Mouse (Mus musculus) forebrain, embryonic 16.5 days (tissue): ENCODE results near the gene Schip1. TPM values are rescaled to one million over a fixed set of nuclear protein-coding genes. Genes with fewer than 3 reads are reported as not detected.
A peak's percentile ranks its signal among the peaks of the same experiment; 100 is the strongest.

Experiments
- ATAC-seq: fragments of 200-750 bp; cut with Nextera tagmentation; 2 replicates; pipeline ENCODE4 v1.8.0; 2017; ENCODE audit warnings: mild to moderate bottlenecking, moderate library complexity
- H3K27ac ChIP-seq: fragments of 300-500 bp; sonication (generic); 2 replicates; pipeline ENCODE4 v1.5.1; 2014; ENCODE audit warnings: low read length, control low read depth
- H3K27me3 ChIP-seq: fragments of 300-500 bp; sonication (generic); replicated peaks from 2 replicates; pipeline ENCODE4 v1.6.1; 2014; ENCODE audit warnings: low read length; ENCODE audit not compliant: control insufficient read depth, insufficient read depth
- H3K36me3 ChIP-seq: fragments of 300-500 bp; sonication (generic); 2 replicates; pipeline ENCODE4 v1.6.1; 2014; ENCODE audit not compliant: control insufficient read depth, insufficient read depth
- H3K4me1 ChIP-seq: fragments of 300-500 bp; sonication (generic); replicated peaks from 2 replicates; pipeline ENCODE4 v1.6.1; 2014; ENCODE audit warnings: low read length; ENCODE audit not compliant: control insufficient read depth, insufficient read depth
- H3K4me2 ChIP-seq: fragments of 300-500 bp; sonication (generic); 2 replicates; pipeline ENCODE4 v1.6.1; 2014; ENCODE audit warnings: mild to moderate bottlenecking, low read length, control low read depth
- H3K4me3 ChIP-seq: fragments of 300-500 bp; sonication (generic); replicated peaks from 2 replicates; pipeline ENCODE4 v1.5.1; 2014; ENCODE audit warnings: mild to moderate bottlenecking, low read length, control low read depth
- H3K9ac ChIP-seq: fragments of 300-500 bp; sonication (generic); replicated peaks from 2 replicates; pipeline ENCODE4 v1.6.1; 2014; ENCODE audit warnings: low read depth, low read length, control low read depth
- H3K9me3 ChIP-seq: fragments of 300-500 bp; sonication (generic); 2 replicates; pipeline ENCODE4 v1.6.1; 2016; ENCODE audit warnings: low read length; ENCODE audit not compliant: control insufficient read depth
- WGBS: fragments of 180-500 bp; shearing (Covaris S2); extraction: QIAGEN DNeasy Blood & Tissue Kit; methylation state at CpG from one replicate; pipeline ENCODE4 v1.1.7; 2014; 5-methylcytosine and 5-hydroxymethylcytosine counted together
- polyA plus RNA-seq: library from polyadenylated mRNA; unstranded; fragments of >200 nt; fragmentation: Nextera tagmentation; extraction: Ambion mirVana; gene quantifications from 2 replicates; pipeline ENCODE4 v1.2.1, GENCODE M21; 2015

Gene Schip1
- polyA plus RNA-seq, 1 experiment from 2014 or later = 173 TPM

DNA sequence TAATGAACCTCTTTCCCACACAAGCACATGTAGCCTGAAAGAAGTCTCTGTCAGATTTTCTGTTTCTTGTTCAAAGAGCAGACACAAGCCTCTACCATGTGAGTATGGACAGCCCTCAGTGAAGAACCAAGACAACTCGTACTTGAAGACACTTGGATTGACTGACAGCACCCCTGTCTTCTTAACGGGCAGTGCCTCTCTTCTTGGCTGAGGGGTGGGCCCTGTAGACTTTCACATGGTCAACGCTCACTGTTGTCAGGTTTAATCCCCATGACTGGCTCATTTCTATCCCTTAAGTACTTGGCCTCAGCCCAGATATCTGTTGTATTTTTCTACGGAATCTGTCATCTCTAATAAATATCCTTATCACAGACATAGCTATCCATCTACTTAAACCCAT, 565.7 kb downstream of the Schip1 start:
- no peak for ATAC-seq
- no peak overlapping the region for H3K27ac ChIP-seq
- 74% methylated on average over 4 of the region's 4 CpGs for WGBS
- H3K4me2 ChIP-seq = no peak overlapping the region
- H3K4me3 ChIP-seq = no peak overlapping the region
- H3K9me3 ChIP-seq = no peaks in the 10 kb centered on the region
- no peaks in the 10 kb centered on the region for H3K4me1 ChIP-seq
- no peak overlapping the region for H3K9ac ChIP-seq
- H3K27me3 ChIP-seq = no peaks in the 10 kb centered on the region
- peaks cover 12% of the 10 kb centered on the region; the same call in 1 of the 2 replicates for H3K36me3 ChIP-seq

- 92% methylated on average over 3 of the region's 3 CpGs for WGBS
- Histone ChIP-seq H3K4me2 (no peak overlapping the region), H3K36me3 (peaks cover 12% of the 10 kb centered on the region; the same call in 1 of the 2 replicates), H3K9ac (no peak overlapping the region), H3K9me3 (no peaks in the 10 kb centered on the region), H3K4me3 (no peak overlapping the region), H3K27me3 (no peaks in the 10 kb centered on the region), H3K4me1 (no peaks in the 10 kb centered on the region), H3K27ac (no peak overlapping the region)
- no peak for ATAC-seq
These were observed 566.2 kb downstream of the Schip1 start for GRCm38 (mm10) chr3:68630821-68631220.

DNA sequence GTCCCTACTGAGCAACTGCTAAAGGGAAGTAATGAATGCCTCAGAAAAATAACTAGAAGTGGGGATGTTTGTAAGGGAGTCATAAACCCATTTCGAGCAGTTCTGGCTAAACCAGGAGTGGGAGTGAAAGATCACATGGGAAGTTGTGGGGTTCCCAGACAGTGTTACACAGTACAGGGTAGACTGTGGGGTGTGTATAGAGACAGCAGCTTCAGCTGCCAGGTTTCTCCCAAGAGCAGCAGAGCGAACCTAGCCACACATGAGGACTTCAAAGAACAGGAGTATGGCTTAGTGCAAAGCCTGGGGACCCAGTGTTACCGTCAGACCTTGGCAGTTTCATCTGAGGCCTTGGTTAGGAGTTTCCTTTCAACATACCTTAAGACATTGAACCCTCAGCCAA, 568.1 kb downstream of the Schip1 start:
- no peaks in the 10 kb centered on the region for H3K4me1 ChIP-seq
- no peak for ATAC-seq
- H3K4me2 ChIP-seq = no peak overlapping the region
- H3K9ac ChIP-seq = no peak overlapping the region
- H3K4me3 ChIP-seq = no peak overlapping the region
- no peaks in the 10 kb centered on the region for H3K27me3 ChIP-seq
- no peaks in the 10 kb centered on the region for H3K9me3 ChIP-seq
- 0 out of 2 replicates have a peak, but pooled peaks cover 2% of the 10 kb centered on the region for H3K36me3 ChIP-seq
- WGBS = 87% methylated on average over 3 of the region's 3 CpGs
- H3K27ac ChIP-seq = no peak overlapping the region

- H3K4me3 ChIP-seq = no peak overlapping the region
- H3K4me2 ChIP-seq = no peak overlapping the region
- no peaks in the 10 kb centered on the region for H3K36me3 ChIP-seq
- H3K9me3 ChIP-seq = no peaks in the 10 kb centered on the region
- ATAC-seq = no peak
- H3K27me3 ChIP-seq = no peaks in the 10 kb centered on the region
- no peaks in the 10 kb centered on the region for H3K4me1 ChIP-seq
- no peak overlapping the region for H3K9ac ChIP-seq
- 91% methylated on average over 4 of the region's 4 CpGs for WGBS
- H3K27ac ChIP-seq = no peak overlapping the region
These were observed 569.0 kb downstream of the Schip1 start for GRCm38 (mm10) chr3:68633577-68633976.

- WGBS = 7% methylated on average over 7 of the region's 7 CpGs
- H3K36me3 ChIP-seq = no peaks in the 10 kb centered on the region
- H3K27ac ChIP-seq = no peak overlapping the region
- no peaks in the 10 kb centered on the region for H3K27me3 ChIP-seq
- ATAC-seq = peak; percentile 50; the same call in 1 of the 2 replicates
- H3K9ac ChIP-seq = no peak overlapping the region
- no peak overlapping the region for H3K4me2 ChIP-seq
- H3K4me1 ChIP-seq = no peaks in the 10 kb centered on the region
- no peak overlapping the region for H3K4me3 ChIP-seq
- no peaks in the 10 kb centered on the region for H3K9me3 ChIP-seq
These were observed 573.4 kb downstream of the Schip1 start for GRCm38 (mm10) chr3:68637960-68638359.

DNA sequence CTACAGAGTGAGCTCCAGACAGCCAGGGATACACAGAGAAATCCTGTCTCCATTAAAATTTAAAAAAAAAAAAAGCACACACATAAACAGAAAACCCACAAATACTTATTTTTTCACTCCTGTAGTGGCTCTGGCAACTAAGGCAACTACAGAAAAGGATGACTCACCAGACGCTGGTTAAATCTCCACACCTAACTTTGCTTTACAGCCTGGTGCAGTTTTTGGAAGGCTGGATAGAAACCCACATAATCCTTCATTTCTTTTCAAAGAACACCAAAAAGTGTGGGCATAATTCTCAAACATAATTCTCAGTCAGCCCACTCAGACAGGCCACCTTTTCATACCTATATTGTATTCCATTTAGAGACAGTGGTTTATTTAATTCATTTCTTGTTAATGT, 574.1 kb downstream of the Schip1 start:
- no peaks in the 10 kb centered on the region for H3K9me3 ChIP-seq
- WGBS = 72% methylated on average over 1 of the region's 1 CpGs
- H3K36me3 ChIP-seq = no peaks in the 10 kb centered on the region
- H3K27me3 ChIP-seq = no peaks in the 10 kb centered on the region
- H3K4me3 ChIP-seq = no peak overlapping the region
- H3K9ac ChIP-seq = no peak overlapping the region
- no peak overlapping the region for H3K4me2 ChIP-seq
- no peak overlapping the region for H3K27ac ChIP-seq
- ATAC-seq = no peak
- no peaks in the 10 kb centered on the region for H3K4me1 ChIP-seq

GRCm38 (mm10) chr3:68642935-68643334, 578.3 kb downstream of the Schip1 start:
- no peak for ATAC-seq
- H3K36me3 ChIP-seq = no peaks in the 10 kb centered on the region
- no peaks in the 10 kb centered on the region for H3K4me1 ChIP-seq
- no peaks in the 10 kb centered on the region for H3K9me3 ChIP-seq
- no peak overlapping the region for H3K27ac ChIP-seq
- no peak overlapping the region for H3K9ac ChIP-seq
- no peak overlapping the region for H3K4me2 ChIP-seq
- no peaks in the 10 kb centered on the region for H3K27me3 ChIP-seq
- WGBS = 87% methylated on average over 7 of the region's 7 CpGs
- H3K4me3 ChIP-seq = no peak overlapping the region

DNA sequence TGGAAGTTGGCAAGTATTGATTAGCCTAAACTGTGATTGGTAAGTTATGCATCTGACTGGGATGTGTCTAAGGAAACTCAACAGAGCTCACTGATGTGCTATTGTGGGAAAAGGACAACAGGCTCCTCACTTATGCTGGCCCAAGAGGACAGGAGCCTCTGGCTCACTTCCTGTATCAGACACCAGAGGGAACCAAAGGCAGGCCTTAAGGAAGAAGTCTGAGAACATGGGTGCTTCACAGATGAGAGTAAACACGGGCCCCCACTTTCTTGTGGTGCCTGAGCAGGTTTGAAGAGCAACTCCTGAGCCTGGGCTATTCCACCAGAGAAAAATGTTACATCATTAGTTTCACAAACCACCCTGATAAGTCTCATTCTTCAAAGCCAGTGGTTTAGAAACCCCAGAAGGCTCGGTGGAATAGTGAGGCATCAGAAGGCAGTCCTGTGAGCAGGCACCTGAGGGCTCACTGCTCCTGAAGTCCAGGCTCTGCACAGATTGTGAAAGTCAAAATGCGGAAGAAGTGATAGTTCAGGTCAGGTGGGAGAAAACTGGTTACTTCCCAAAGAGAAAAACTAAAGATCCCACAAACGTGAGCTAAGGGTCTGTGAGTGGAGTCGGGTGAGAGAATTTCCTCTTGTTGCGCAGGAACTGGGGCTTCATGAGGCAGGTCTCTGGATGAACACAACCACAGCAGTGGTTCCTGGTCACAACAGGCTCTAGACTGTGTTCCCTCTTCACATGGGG, 582.0 kb downstream of the Schip1 start:
- H3K36me3 ChIP-seq = no peaks in the 10 kb centered on the region

GRCm38 (mm10) chr3:68647282-68647681, 582.7 kb downstream of the Schip1 start:
- H3K4me3 ChIP-seq = no peak overlapping the region
- no peaks in the 10 kb centered on the region for H3K27me3 ChIP-seq
- H3K4me2 ChIP-seq = no peak overlapping the region
- no peak overlapping the region for H3K27ac ChIP-seq
- H3K36me3 ChIP-seq = no peaks in the 10 kb centered on the region
- H3K9ac ChIP-seq = no peak overlapping the region
- no peaks in the 10 kb centered on the region for H3K9me3 ChIP-seq
- 95% methylated on average over 3 of the region's 3 CpGs for WGBS
- no peak for ATAC-seq
- H3K4me1 ChIP-seq = no peaks in the 10 kb centered on the region

More for the DNA sequence above, 582.0 kb downstream of the Schip1 start:
- H3K27me3 ChIP-seq = no peaks in the 10 kb centered on the region
- H3K4me1 ChIP-seq = no peaks in the 10 kb centered on the region
- H3K9me3 ChIP-seq = no peaks in the 10 kb centered on the region
- H3K27ac ChIP-seq = no peak overlapping the region
- no peak overlapping the region for H3K4me3 ChIP-seq
- 92% methylated on average over 6 of the region's 6 CpGs for WGBS
- no peak overlapping the region for H3K4me2 ChIP-seq
- H3K9ac ChIP-seq = no peak overlapping the region
- no peak for ATAC-seq
